Mouse (Mus musculus) spleen, embryonic (tissue): Measurements from ENCODE around the gene Sart3.

Experiments used
- CTCF ChIA-PET: fragments of 350-600 bp; sonication (Branson Sonifier 250); formaldehyde crosslinking; loops from one replicate; lab custom pipeline; 2022; lab: Charles Lee

Gene Sart3

DNA sequence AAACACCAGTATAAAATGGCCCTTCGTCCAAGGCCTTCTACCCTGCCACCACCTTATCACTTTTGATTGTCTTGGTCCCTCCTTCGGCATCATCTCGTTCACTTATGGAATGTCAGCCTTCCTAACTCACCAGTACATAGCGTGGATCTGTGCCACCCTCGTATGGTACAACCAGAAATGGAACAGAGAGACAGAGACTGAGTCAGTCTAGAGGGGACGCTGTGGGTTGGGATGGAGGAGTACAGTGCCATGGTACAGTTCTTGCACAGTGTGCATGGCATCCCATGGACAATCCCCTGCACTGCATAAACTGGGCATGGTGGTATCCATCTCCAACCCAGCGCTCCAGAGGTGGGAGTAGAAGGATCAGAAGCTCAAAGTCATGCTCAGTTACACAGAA lies 43.6 kb downstream of the Sart3 start:
- CTCF ChIA-PET: no interaction called here

DNA sequence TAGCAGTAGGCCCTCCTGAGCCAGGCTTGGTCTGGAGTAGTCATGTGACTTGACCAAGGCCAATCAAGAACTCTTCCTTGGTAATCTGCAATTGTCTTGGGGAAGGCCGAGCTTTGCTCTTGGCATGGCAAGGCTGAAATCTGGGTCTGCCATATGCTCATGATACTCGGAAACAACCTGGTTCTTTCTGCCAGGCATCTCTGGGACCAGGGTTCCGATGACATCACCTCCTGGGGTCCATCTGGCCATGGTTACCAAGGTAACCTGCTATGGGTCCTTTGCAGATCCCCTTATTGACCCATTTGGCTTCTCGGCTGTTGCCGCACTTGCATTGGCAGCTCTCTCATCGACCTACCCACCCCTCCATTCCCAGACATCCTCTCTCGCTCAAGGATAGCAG lies 44.3 kb downstream of the Sart3 start:
- CTCF ChIA-PET: no interaction called here

DNA sequence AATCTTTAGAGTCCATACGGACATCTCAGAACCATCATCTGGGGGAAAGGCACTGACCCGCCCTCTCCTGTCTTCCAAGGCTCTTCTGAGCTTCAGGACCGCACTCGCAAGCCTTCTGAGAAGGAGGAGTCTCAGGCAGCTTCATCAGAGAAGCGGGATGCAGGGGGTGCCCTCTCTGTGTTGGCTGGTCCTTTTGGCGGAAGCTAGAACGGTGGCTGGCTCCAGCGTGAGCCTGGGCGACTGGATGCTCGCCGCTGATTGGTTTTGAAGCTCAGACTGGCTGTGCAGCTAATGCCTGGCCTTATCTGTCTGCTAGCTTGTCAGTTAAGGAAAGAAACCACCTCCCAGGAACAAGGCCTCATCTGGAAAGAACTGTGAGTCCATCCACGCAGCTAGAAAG lies 45.1 kb downstream of the Sart3 start:
- CTCF ChIA-PET: no interaction called here

DNA sequence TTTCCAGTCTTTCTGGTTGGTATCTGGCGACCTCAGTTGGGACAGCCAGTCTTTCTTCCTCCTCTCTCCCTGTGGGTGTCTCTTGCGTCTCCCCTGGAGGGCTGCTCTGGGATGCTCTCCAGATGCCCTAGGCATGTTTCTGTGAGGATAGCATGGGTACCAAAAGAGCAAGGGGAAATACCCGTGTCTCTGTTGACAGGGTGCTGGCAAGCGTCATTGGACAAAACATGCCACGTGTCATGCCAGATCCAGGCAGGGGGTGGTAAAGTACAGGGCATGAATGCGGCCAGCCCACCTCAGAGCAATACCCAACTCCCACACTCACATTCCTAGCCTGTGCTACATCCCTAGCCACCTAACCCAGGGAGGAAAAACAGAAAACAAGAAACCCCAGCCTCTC lies 45.7 kb downstream of the Sart3 start:
- CTCF ChIA-PET: no interaction called here

DNA sequence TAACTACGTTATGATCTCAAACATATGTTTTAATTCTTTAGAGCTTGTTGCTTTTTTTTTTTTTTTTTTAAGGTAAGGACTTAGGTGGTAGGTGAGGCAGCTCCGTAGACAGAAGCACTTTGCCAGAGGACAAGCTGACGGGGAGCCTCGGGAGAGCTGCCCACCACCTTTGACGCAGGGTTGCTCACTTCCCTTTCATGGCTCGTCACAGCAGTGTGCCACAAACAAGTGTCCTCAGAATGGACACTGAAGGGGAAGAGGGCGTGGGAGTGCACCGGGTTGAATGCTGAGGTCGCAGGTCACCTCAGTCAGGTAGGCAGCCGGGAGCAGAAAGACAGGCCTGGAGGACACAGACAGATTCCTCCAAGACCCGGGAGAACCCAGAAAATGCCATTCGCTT lies 46.9 kb downstream of the Sart3 start:
- CTCF ChIA-PET: no interaction called here

DNA sequence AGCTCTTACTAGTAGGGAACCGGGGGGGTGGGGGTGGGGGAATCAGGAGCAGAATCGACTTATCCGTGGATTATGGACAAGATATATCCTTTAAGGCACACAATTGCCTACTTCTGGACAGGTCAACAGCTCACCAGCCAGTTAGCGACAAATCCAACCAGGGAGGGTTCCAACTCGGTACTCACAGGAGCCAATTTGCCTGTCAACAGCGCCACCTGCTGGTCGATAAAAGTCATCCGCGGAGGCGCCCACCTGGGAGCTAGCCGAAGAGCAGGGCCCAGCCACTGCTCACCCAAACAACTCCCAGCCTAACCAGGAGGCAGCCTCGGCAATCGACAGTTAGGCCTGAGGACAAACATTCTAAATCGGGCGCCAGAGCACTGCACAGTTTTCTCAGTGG lies 47.9 kb downstream of the Sart3 start, which contains the start of gene 1700069L16Rik:
1700069L16Rik (minus strand) TSS at position 327 of the 400 bp plus-strand sequence.
- CTCF ChIA-PET: interaction anchor here (0.7 to 1.1 kb wide), 2 partner anchors 349 to 358 kb away, joined by 4 read pairs; no protein-coding TSS in a partner anchor

DNA sequence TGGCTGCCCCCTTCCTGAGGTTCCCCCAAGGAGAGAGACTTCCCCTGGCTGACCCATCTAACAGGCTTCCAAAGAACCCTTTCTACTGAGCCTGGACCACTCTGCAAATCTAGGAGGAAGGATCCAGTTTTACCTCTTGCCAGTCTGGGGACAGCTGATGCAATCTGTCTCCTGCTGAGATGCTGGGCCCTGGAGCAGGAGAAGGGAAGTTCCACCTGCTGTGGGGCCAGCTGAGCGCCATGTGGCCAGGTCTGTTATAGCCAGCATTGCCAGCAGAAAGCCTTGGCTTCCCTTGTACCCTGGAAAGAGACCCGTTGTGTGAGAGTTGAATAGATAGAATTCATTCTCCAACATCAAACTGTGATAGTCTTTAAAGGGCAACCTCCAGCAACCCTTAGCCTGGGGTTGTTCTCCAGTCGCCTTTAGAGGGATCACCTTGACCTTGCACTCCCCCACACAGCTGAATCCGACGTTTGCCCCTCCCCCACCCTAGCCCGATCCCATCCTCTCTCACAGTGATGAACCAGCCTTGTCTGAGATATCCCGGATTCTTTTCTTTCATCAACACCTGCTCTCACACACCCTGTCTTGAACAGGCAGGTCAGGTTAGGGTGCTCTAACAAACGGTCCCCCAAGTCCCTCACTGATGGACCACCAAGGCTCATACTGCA lies 48.6 kb downstream of the Sart3 start:
- CTCF ChIA-PET: interaction anchor here (0.7 to 1.1 kb wide), 2 partner anchors 348 to 357 kb away, joined by 4 read pairs; no protein-coding TSS in a partner anchor

DNA sequence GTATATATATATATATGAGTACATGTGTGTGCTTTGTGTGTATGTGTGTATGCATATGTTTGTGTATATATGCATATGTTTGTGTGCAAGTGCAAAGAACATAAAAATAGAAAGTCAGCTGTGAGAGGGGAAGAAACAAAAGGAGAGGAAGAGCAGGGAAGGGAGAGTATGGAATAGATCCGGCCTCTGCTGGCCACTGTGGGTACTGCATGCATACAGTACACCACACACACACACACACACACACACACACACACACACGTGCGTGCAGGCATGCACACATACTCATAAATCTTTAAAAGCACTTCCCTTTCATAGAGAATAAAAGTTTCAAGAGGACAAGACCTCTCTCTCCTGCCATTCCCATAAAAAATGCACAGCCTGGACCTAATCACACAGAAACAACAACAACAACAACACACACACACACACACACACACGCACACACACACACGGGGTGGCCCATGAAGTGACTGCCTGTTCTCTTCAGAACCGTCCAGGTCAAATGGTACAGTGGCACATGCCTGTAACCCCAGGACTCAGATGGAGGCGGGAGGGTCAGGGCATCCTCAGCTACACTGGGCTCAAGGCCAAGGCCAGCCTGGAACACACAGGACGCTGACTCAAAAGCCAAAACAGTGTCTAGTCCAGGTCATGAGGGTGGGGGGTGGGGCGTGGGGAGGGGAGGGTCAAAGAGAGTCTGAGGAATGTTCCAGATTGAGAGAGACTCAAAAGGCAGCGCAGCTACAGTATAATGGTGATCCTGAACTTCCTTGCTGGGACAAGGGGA lies 49.9 kb downstream of the Sart3 start:
- CTCF ChIA-PET: no interaction called here

DNA sequence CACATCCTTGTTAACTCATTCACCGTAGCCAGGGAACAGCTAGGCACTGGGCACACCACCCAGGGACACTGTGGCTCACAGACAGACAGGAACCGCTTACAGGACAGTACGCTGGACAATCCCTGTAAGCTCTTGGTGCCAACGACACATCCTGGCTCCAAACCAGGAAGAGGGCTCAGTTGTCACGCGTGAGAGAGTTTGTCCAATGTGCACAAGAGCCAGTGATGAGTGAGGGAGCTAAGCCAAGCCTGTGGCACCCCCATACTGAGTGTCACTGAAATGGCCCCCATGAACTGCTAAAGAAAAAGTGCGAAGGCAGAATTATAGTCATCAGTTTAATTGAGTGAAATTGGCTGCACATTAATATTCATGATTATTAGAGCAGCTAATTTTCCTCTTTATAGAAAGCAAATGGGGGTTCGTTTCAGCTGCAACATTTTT lies 53.1 kb downstream of the Sart3 start:
- CTCF ChIA-PET: no interaction called here

DNA sequence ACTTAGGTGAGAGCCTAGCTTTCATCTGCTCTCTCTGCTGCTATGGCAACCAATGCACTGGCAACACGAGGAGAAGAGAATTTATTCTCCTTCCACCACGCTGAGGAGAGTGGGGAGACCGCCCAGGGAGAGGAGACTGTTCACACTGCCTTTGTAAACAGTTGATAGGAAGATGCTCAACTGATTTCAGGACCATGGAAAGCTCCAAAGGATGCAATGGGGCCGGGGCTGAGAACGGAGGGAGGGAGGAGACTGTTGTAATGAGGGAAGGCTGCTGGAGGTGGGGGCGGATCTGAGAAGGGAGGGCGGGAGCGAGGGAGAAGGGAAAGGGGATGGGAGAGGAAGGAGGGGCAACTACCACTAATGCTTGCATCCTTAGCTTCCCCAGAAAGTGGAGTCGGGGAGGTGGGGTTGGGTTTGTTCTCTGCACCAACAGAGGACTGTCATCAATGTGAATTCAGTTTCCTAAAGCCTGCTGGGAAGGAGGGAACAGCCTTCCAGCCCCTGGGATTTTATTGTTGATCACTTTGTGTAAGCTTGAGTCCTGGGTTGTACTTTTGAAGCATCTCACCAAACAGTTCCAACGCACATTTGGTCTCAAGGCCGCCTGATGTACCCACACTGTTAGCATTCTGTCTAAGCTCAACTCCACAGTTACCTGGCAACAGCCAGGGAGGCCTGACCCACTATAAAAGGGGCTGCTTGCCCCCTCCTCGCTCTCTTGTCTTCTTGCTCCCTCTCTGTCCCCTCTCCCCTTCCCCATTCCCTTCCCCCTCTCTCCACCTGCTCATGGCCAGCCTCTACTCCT lies 55.5 kb downstream of the Sart3 start:
- CTCF ChIA-PET: no interaction called here

DNA sequence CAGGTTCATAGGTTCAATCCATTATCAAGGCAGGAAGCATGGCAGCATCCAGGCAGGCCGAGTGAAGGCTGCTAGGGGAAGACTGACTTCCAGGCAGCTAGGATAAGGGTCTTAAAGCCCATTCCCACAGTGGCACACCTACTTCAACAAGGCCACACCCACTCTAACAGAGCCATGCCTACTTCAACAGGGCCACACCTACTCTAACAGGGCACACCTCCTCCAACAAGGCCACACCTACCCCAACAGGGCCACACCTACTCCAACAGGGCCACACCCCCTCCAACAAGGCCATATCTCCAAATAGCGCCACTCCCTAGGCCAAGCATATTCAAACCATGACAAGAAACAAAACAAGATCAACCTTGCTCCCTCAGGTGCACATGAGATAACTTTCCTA lies 59.4 kb downstream of the Sart3 start:
- CTCF ChIA-PET: no interaction called here

DNA sequence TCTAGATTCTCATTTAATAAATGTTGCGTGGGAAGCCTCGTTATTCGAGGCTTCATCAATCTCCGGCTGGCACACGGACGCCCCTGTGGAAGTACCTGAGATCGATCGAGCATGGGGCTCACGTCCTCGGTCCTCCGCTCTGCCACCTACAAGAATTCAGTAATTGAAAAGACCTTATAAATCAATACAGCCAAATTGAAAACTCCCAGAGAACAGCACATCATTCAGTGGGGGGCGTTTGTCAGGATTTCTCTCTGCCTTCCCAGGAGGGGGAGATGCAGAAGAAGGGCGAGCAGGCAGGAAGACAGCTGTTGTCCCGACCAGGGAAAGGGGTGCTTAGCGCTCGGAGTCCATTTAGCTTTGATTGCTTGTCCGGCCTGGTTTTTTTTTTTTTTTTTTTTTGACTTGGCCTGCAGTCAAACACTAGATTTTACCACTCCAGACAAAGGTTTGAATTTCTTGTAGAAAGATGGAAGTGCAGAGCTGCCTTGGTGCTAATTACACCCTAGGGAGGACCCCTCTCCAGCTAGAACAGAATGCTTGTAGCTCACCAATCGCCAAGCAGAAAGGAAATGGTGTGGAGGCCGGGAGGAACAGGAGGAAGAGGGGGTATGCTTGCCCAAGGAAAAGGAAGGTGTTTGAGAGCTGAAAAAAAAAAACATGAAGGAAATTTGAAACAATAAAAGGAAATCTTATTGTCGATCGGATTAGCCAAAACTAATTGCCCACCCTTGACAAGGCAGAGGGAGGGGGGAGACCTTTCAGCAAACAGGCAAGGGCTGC lies 68.3 kb downstream of the Sart3 start:
- CTCF ChIA-PET: no interaction called here

DNA sequence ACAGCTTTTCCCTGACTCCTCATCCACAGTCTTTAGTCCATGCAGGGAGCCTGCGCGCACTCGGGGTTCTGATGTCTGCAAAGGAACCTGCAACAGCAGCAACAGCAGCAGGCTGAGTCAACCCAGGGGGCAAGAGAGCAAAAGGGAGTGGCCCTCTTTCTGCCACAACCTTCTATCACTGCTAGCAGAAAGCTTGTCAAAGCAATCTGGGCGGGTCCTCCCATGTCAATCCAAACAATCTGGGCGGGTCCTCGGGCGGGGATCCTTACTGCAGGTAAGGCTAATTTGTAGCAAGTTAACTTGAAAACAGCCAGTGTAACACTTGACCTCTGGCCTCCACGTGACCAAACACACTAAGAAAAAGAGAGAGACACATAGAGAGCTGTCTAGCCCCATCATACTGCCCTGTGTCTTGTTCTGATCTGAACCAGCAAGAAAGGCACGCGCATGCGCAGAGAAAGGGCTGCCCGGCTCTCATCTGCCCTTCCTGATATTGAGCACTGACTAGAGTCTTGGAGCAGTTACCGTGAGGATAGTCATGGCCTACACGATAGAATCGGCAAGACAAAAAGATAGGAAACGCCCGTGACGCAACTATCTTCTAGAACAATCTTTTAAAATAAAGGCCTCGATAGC lies 71.8 kb downstream of the Sart3 start:
- CTCF ChIA-PET: no interaction called here

DNA sequence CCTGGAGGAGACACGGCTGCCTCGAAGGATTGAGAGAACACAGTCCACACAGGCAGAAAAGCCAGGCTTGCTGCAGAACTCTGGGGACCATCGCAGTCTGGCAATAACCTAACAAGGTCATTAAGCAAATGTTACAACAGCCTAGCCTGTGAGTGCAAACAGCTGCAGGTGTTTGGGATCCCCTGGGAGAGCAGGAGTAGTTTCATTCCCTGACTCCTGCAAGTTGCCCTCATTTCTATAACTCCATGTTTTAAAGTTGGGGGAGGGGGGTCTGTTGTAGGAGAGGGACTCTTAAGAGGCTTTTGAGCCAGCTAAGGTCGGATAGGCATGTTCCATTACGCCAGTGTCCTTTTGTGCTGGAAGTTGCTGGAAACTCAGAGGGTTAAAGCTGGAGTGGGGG lies 77.9 kb downstream of the Sart3 start:
- CTCF ChIA-PET: interaction anchor here (0.6 kb wide), 1 partner anchor 15 kb away, joined by 9 read pairs; no protein-coding TSS in a partner anchor

DNA sequence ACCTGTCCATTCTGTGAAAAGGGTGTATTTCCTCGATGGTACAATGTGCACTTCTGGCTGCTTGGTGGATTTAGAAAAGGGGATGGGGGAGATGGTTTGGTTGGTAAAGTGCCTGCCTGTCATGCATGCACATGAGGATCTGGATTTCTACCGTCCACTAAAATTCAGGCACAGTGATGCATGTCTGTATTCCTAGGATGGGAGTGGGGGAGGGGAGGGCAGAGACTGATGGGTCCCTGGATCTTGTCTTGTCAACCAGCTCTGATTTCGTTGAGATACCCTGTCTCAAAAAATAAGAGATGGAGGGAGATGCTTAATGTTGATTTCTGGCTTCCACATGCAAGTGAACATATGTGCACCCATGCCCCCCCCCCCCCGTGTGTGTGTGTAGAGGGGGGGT lies 78.3 kb downstream of the Sart3 start:
- CTCF ChIA-PET: no interaction called here

DNA sequence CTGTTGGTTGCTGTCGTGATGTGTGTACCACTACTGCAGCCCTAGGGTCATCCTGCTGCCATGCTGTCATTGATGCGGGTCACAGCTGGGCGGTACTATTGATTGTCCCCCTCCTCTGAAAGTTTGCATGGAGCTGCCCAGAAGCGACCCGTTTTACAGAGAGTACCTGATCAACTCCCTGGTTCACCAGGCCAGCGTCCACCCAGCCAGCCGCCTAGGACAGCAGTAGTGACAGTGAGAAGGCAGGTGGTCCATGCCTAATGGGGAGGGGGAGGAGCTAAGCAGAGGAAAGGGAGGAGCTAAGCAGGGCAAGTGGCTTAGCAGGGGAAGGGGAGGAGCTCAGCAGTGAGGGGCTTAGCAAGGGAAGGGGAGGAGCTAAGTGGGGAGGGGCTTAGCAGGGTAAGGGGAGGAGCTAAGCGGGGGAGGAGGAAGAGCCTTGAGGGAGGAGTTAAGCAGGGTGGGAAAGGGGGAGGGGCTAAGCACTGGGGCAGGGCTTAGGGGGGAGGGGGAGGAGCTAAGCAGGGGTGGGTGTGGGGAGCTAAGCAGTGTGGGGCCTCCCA lies 79.0 kb downstream of the Sart3 start:
- CTCF ChIA-PET: no interaction called here
